Mouse (Mus musculus): ENCODE results near the gene Errfi1.
"Not testable (repeated sequence)": the region's sequence is repeated elsewhere in the genome, so short reads cannot be mapped to it uniquely, and the experiment has no call there.

Errfi1 gene

DNA sequence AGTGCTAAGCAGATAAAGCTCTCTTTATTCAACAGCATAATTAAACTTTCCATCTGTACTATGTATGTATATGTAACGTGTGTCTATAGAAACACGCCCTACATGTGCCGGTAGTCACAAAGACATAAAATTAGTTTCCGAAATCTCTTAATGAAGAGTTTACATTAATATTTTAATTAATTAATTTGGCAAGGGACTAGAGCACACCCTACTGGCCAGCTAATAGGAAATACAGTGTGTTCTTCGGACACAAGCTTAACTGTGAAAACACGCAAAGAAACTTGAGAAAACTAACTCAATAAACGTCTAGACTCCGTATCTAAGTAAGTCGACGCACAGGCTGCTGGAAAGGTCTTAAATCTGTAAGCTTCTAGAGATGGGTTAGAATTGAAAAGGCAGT, 3.8 kb upstream of the Errfi1 start:
- DNase-seq = no peak

DNA sequence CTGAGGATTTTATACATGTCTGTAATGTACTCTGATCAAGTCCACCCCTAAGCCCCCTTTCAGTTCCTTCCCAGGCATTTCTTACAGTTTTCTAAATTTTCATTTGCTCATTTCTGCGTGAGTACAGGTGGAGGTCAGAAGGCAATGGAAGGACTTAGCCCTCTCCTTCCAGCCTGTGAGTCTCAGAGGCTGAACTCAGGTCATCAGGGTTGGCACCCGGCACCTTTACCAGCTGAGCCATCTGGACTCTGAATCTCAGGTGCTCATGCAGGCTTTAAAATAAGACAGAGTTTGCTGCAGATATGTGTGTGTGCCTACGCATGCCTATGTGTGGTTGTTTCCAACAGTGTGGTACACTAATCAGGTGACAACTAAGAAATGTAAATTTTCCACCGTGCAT, 2.8 kb upstream of the Errfi1 start:
- no peak for DNase-seq

DNA sequence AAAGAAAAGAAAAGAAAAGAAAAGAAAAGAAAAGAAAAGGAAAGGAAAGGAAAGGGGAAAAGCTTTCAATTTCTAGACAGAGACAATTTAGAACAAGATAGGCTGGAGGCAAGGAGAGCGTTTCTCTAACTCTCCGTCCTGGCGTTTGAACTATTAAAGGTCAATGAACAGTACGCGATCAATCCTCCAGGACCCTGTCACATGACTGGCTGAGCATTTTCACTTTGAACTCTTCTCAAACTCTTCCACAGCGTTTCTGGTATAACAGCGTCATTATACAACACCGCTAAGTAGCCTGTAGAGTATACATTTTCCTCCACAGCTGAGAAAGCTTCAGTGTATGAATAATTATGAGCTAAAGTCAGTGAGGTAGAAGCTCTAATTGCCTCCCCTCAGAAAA, 1.7 kb upstream of the Errfi1 start:
- no peak for DNase-seq

DNA sequence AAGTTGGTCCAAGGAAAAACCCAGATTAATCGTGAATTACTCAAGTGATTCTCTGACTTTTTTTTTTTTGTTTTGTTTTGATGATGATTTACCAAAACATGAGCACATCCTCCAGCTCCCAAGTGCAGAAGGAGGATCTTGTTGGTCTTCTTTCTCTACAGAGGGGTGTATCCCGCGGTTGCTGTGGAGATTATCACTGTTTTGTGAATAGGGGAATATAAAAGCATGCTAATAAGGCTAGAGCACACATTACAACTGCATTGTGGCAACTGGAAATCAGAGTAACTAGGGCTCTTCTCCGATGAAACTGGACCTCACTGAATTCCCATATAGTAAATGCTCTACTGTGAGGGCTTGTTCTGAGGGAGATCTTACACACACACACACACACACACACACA, 1.2 kb upstream of the Errfi1 start:
- no peak for DNase-seq

DNA sequence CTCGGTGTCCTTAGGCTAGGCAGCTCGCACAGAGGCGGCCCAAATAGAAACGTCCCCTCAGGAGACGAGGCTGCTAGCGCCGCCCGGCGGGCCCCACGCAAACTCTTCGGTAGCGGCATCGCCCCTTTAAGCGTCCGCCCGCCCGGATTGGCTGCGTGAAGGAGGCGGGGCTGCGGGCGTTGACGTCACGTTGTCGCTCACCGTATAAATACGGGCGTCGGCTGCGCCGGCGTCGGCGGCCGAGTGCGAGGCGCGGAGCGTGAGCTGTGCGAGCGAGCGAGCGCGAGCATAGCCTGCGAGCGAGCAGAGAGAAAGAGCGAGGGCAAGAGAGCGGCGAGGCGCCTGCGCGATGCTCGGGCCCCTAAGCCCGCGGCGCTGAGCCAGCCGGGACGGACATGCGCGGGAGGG, 1.1 kb downstream of the Errfi1 start:
- peak; percentile 97 for DNase-seq

DNA sequence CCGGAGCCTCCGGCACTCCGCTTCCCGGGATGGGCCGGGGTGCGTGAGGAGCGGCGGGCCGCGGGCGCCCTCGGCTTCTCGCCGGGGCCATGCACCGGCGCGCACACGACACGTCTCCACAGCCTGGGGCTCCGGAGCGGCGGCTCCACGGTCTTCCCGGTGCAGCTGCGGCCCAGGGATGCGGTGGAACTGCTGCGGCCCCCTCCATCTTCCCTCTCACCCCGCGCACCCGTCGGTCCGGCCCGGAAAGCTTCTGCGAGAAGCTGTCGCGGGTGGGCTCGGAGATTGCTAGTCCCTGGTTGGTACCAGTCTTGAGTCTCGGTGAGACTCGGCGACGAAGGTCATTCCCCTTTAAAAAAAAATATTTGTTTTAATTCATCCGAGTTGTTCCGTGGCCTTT, 1.6 kb downstream of the Errfi1 start:
- DNase-seq = peak; percentile 48

DNA sequence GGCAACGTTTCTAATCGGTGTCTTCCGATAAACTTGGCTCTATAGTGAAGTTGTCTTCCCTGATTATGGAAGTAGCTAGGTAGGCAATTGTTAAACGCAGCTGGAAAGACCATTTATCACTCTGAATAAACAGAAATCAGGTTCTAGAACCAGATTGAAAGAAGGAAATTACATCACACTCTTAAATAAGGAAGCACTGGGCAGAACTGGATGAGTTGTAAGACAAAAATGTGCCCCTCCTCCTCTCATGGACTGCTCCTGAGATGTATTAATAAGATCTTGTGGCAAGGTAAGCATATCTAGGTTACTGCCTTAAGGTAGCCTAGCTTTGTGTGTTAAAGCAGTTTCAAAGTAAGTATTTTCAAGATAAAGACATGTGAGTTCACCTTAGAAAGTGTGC, 6.8 kb downstream of the Errfi1 start:
- no peak for DNase-seq

DNA sequence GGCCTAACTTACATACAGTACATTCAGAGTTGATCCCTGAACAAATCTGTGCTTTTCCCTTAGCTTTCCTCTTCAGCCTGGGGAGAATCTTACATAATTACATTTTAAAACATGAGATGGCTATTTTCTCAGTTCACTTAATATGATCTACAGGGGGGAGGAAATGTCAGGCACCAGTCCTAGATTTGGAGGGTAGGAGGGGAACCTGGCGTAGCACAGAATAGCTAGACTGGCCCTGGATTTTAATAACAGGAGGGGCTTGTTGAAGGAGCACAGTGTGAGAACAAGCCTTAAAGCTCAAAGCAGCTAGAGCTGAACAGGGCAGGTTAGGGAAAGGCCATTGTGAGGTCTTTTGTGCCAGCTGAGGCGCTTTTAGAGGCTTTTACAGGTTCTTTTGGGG, 7.4 kb downstream of the Errfi1 start:
- DNase-seq = no peak

DNA sequence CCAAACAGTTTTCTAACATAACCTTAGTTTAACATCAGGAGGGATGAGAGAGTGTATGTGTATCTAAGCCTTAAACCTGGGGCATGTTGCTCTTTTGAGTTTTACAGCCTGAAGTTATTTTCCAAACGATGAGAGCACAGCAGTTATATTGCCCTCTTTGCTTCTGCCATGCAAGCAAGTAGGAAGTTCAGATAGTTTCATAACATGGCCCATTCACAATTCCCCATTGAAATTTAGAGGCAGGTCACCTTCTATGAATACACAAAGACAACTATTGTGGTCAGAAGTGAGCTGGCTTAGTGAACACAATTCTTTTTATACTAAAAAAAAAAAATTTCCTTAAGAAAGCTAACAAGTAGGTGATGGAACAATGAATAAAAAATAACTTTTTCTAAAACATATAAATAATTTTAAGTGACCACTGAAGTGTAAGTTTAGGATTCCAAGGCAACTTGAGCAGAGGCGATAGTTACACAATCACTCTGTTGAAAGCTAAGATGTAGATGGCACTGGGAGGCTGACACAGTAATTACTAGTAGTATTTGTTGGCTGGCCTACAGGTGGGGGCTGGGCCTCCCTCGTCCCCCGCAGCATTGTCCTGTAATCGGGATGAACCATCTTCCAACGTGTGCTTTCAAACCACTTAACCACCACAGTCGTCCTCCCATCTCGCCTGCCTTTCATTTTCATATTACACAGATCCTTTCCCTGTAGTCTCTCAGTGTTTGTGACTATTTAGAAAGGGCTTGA, 9.1 kb downstream of the Errfi1 start:
- no peak for DNase-seq

DNA sequence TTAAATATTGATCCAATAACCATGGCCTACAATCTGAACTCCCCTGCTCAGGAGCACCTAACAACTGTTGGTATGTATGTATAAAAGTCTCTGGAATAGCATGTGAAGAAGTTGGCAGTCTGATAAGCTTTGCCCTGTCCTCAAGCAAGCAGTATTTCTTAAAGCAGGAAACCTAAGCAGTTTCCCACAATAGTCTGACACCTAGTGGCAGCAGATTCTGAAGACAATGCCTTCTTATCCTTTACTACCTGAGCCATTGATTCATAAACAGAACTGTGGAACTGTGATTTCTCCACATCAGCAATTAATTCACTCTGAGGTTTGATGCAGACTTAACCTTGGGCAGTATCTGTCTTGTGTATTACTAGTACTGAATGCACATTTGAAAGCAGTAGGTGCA, 11.7 kb downstream of the Errfi1 start:
- no peak for DNase-seq

DNA sequence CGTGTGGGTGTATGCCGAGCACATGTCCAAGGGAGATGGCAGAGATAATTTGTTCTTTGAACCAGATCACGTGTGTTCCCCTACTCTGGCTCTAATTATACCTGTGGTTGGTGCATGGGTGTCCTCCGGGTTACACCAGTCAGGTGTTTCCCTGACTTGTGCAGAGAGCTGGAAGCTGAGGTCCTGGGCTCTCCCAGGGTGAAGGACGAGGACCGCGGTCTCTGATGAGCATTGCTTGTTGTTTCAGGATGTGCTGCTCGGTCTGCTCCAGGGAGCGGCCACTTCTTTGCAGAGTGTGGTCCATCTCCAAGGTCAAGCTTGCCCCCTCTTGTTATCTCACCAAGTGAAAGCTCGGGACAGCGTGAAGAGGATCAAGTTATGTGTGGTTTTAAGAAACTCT, 12.3 kb downstream of the Errfi1 start:
- no peak for DNase-seq

DNA sequence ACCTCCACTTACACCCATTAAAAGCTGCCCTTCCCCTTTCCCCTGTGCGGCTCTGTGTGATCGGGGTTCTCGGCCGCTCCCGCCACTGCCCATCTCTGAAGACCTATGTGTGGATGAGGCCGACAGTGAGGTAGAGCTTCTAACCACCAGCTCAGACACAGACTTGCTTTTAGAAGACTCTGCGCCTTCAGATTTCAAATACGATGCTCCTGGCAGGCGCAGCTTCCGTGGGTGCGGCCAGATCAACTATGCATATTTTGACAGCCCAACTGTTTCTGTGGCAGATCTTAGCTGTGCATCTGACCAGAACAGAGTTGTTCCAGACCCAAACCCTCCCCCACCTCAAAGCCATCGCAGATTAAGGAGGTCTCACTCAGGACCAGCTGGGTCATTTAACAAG, 12.8 kb downstream of the Errfi1 start:
- DNase-seq = no peak

DNA sequence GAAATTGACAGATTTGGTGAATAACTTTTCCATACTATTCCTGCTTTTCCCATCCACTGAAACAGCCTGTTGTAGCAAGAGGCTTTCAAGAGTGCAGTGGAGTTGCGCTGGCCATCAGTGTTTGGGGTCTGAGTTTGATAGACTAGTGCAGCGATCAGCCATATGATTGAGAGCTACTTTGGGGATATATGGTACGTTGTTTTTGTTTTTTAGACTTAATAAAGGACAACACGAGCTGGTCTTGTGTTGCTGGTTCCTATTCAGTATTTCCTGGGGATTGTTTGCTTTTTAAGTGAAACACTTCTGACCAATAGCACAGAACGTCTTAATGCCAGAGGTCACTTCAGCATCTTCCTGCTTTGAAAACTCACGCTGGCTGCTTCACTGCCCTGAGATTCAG, 14.4 kb downstream of the Errfi1 start:
- no peak for DNase-seq

DNA sequence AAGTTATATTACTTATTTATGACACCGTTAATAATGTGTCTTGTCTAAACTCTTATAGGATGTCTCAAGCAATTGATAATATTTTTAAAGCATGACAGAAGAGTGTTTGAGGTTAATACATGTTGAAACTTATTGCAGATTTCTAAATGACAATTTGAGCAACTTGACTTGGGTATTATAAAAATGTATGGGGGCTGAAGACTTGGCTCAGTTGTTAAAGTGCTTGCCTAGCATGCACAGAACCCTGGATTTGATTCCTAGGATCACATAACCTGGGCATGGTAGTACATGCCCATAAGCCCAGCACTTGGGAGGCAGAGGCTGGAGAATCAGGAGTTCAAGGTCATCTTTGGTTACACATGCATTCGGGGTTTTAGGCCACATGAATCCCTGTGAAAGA, 15.1 kb downstream of the Errfi1 start:
- no peak for DNase-seq

DNA sequence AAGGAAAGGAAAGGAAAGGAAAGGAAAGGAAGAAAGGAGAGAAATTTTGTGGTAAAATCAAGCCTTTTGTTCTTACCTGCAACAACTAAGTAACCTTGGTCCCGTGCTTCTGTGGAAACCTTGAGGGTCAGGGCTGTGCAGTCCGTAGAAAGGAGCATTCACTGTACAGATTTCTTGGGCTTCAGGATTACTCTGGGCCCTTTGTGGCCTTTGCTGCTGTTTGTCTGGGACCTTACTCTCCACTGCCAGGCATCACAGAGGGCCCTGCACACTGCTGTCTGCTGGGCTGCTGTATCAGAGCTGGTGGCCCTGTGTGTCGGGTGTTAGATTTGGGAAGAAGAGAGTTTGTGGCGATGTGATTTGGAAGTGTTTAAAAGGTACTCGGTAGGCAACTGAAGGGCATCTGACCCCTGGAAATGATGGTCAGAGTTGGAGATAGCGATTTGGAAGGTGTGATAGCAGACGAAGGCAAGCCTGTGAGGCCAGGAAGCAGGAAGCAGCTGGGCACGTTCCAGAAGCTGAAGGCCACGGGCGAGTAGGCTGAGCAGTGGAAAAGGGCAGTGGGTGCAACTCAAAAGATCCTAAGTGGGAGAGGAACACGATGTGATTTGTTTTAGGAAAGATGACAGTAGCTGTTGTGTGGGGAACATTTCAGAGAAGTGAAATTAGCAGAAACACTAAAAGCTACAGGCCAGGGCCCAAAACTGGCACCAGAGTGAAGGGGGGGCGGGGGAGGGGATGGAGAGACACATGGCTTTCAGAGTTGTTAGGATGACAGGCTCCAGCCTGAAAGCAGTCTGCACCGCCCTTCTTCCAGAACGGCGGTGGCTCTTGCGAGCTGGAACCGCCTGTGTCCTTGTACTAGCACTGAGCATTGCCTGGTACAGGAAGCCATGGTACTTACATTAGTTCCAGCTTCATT, 15.8 kb downstream of the Errfi1 start:
- no peak for DNase-seq

DNA sequence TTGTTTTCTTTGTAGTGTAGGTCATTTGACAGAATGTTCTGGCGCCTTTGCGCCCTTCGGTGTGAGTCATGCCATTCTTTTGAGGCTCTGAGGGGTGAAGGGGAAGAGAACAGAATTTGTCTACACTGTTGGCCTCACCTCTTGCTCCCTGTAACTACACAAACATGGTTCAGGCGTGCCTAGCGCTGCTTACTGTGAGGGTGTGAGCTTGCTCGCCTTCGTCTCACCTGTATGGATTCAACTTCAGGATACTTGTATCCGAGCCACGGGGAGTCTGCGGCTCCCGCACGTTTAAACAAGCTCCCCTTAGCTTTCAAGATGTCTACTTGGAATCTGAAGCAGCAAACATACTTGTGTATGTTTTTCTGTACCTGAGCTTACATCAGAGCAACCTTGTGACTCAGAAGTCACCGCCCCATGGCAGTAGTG, 17.3 kb downstream of the Errfi1 start:
- DNase-seq = no peak

DNA sequence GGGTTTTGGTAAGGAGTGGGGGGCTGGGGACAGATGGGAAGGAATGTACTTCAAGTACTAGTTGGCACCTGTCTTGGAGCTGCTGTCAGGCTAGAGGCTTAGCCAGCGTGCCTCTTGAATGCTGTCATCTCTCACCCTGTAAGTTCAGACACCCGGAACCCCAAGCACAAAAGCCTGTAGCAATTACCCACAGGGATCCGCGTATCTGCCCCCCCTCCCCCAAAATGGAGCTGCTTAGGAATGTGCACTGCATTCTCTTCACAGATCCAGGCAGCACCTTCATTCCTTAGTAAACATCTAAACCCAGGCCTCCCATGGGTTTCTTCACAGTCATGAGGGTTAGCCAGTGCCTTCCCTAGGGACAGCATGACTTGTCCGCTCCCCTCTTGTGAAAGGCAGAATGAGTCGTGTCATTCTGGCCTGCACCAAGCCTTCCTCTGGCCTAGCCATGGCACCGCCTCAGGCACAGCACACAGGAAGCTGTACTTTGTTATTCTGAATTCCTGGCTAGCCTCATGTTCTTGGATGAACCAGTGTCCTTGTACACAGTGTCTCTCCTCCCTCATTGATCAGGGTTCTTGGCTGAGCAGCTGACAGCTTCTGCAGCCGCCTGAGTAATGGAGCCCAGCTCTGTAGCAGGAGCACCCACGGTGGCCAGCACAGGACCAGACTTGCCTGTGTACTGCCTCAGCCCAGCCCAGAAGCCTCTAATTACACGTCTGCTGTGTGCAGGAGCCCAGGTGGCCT, 17.8 kb downstream of the Errfi1 start:
- no peak for DNase-seq

DNA sequence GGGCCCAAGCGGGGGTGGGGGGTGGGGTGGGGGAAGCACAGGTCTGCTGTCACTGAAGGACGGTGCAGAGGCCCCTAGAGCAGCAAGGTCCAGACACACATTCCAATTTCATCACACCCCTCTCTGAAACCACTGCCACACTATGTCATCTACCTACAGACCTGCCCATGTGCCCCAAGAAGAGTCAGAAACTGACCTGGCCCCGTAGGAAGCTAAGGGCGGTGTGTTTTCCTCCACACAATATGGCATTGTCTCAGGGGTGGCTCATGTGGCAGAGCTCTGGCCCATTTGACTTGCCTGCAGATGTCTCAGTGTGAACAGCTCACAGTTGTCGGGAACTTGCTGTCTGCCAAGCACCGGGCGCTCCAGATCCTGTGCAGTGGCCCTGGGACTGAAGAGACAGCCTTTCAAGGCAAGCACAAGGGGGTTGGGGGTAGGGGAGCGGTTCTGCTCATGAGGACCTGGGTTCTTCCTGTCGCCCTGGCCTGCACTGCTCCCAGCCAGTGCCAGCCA, 18.5 kb downstream of the Errfi1 start:
- DNase-seq = peak; percentile 26

DNA sequence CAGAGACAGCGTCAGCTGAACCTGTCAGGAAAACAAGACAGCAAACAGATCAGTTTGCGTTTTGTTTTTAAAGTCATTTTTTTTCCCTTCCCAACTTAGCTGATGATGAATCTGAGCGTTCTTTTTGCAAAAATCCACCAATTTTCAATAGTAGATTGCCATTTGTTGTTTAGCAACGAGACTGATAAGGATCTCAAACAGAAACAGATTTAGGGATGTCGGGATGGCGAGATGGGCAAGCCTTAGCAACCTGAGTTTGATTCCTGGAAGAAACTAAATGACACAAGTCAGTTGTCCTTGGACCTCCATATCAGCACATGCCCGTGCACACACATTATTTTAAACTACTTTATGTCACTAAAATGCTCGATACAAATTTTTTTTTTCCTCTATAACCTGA, 19.0 kb downstream of the Errfi1 start:
- DNase-seq = no peak

DNA sequence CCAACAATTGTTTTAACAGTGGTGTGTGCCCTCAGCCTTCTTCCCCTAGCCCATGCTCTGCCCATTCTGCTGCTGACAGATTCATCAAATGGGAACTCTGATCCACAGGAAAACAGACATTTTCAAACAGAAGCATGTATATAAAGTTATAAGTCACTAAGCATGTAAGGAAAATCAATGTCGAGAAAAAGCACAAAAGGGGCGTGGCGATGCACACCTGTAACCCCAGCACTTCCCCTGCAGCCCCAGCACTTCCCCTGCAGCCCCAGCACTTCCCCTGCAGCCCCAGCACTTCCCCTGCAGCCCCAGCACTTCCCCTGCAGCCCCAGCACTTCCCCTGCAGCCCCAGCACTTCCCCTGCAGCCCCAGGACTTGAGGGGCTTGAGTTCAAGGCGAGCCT, 20.7 kb downstream of the Errfi1 start:
- not testable (repeated sequence) for DNase-seq

DNA sequence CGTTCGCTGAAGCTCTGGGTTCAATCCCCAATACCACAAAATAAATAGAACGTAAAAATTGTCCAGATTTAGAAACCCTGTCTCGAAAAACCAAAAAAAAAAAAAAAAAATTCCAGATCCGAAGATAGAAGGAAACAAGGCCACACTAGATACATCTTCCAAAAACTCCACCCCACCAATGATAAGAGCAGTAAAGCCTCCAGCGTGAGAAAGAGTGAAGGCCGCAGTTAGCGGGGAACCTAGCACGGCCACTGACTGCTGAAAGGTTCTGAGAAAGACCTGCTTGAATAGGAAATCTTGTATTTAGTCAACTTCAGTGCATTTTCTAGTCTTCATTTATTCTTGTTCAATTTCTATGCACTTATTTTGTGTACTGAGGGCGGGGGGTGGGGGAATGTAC, 21.7 kb downstream of the Errfi1 start:
- DNase-seq = no peak

DNA sequence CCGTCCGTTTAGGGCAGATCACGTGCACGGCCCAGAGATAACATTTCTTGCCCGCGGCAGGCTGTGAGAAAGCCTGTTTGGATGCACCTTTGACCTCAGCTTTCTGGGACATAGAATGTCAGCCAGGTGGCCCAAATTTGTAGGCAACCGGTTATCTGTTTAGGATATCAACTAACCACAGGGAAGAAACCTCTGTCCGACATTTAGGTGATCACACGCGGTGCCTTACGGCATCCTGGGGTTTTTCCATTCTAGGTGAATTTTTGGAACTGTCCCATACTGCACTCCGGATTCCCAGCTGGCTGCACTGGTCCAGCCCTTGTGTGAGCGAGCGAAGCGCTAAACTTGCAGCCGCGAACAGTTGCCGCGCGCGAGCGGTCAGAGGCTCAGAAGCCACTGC, 25.9 kb downstream of the Errfi1 start:
- DNase-seq = no peak

DNA sequence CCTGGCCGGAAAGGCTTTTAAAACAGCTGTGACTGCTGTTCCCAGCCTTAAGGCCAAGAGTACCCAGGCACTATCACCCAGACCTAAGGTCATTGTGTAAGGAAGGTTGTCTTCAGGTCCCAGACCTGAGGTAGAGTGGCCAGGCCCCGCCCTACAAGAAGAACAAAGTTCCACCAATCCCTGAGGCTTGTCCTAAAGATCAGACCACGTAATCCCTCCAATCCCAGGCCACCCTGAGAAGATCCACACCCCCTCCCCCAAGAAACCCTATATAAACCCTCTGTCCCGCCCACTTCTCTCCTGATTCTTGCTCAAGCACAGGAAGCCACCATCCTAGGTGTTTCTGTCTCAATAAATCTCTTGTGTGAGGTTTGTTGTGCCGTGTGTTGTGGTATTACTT, 26.6 kb downstream of the Errfi1 start:
- DNase-seq = no peak
